Comparison of ENCODE assay signal across 42 mouse cellular contexts in genomic region chr1:31016068-31016467, GRCm38 (mm10). TPM values are rescaled to one million over a fixed set of nuclear protein-coding genes. Genes with fewer than 3 reads are reported as not detected.
"Had no signal": no experiment of that assay in that cellular context is flagged by ENCODE, and none has a peak within 500 bp of the region (broad histone marks: within the 10 kb centered on the region; RNA-seq: fewer than 3 reads in every experiment).

No protein-coding gene starts in this region.

- H3K27me3 ChIP-seq: heart, embryonic 13.5 days; heart, embryonic 15.5 days; hindbrain, embryonic 13.5 days; hindbrain, embryonic 15.5 days; kidney, embryonic 15.5 days; limb, embryonic 13.5 days; limb, embryonic 15.5 days had no signal

- H3K4me1 ChIP-seq: heart, embryonic 10.5 days; heart, embryonic 13.5 days; heart, embryonic 15.5 days; hindbrain, embryonic 13.5 days; hindbrain, embryonic 15.5 days; kidney, embryonic 15.5 days; limb, embryonic 13.5 days; limb, embryonic 15.5 days had no signal

- H3K4me2 ChIP-seq: heart, embryonic 13.5 days; heart, embryonic 15.5 days; hindbrain, embryonic 13.5 days; hindbrain, embryonic 15.5 days; kidney, embryonic 15.5 days; limb, embryonic 13.5 days; limb, embryonic 15.5 days had no signal

- H3K9me3 ChIP-seq: heart, embryonic 10.5 days; heart, embryonic 13.5 days; heart, embryonic 15.5 days; hindbrain, embryonic 13.5 days; hindbrain, embryonic 15.5 days; kidney, embryonic 15.5 days; limb, embryonic 13.5 days; limb, embryonic 15.5 days had no signal

- H3K9ac ChIP-seq: forebrain, postnatal 0 days; heart, embryonic 13.5 days; heart, embryonic 15.5 days; hindbrain, embryonic 13.5 days; hindbrain, embryonic 15.5 days; kidney, embryonic 15.5 days; limb, embryonic 13.5 days; limb, embryonic 15.5 days had no signal

- H3K4me3 ChIP-seq: heart, embryonic 10.5 days; heart, embryonic 13.5 days; heart, embryonic 15.5 days; hindbrain, embryonic 13.5 days; hindbrain, embryonic 15.5 days; kidney, embryonic 15.5 days; limb, embryonic 13.5 days; limb, embryonic 15.5 days had no signal

- ATAC-seq: forebrain, postnatal 0 days; hindbrain, postnatal 0 days; intestine, embryonic 16.5 days had no signal

- H3K27ac ChIP-seq: heart, embryonic 10.5 days; heart, embryonic 13.5 days; heart, embryonic 15.5 days; hindbrain, embryonic 13.5 days; hindbrain, embryonic 15.5 days; hindbrain, postnatal 0 days; kidney, embryonic 15.5 days; kidney, postnatal 0 days; limb, embryonic 13.5 days; limb, embryonic 15.5 days had no signal

- DNase-seq: forebrain, postnatal 0 days; gastrocnemius, postnatal 14 days; gastrocnemius, postnatal 36 days; heart, adult 18-20 months; heart, postnatal 14 days; heart, postnatal 36 days; kidney, adult 11 months; kidney, adult 2 months; kidney, adult 9 months; kidney, postnatal 14 days; kidney, postnatal 36 days; layer of hippocampus, adult 9-11 months; layer of hippocampus, postnatal 36 days; left cerebral cortex, postnatal 4 days had no signal

- H3K36me3 ChIP-seq: heart, embryonic 10.5 days; heart, embryonic 13.5 days; heart, embryonic 15.5 days; hindbrain, embryonic 13.5 days; hindbrain, embryonic 15.5 days; kidney, embryonic 15.5 days; limb, embryonic 13.5 days; limb, embryonic 15.5 days had no signal

RNA-seq across cellular contexts. Expression of gene AC153137.1, which starts 38.3 kb away (rescaled TPM):
- total RNA-seq: forebrain, postnatal 0 days; gastrocnemius, adult 18-20 months; gastrocnemius, adult 8-10 months; gastrocnemius, postnatal 14 days; gastrocnemius, postnatal 36 days; heart, adult 18-20 months; heart, adult 8-10 months; heart, postnatal 14 days; heart, postnatal 36 days; hematopoietic stem cell, adult 5-6 weeks; hindbrain, postnatal 0 days; layer of hippocampus, adult 18-20 months; layer of hippocampus, adult 8-10 months; layer of hippocampus, postnatal 14 days; layer of hippocampus, postnatal 36 days; left cerebral cortex, adult 18-20 months; left cerebral cortex, adult 8-10 months; left cerebral cortex, postnatal 10 days; left cerebral cortex, postnatal 25 days; left cerebral cortex, postnatal 4 days had no signal
- polyA plus RNA-seq: forebrain, postnatal 0 days; gonadal fat pad, adult 2 months; heart, embryonic 10.5 days; heart, embryonic 13.5 days; heart, embryonic 15.5 days; heart, postnatal 0 days; hindbrain, embryonic 11.5 days; hindbrain, embryonic 13.5 days; hindbrain, embryonic 15.5 days; hindbrain, postnatal 0 days; intestine, embryonic 14.5 days; intestine, embryonic 16.5 days; kidney, adult 2 months; kidney, embryonic 15.5 days; kidney, postnatal 0 days; large intestine, adult 2 months; limb, embryonic 11.5 days; limb, embryonic 13.5 days; limb, embryonic 15.5 days had no signal
